Mouse (Mus musculus) liver, embryonic 18 days (tissue): ENCODE results near the gene Nup50. TPM values are rescaled to one million over a fixed set of nuclear protein-coding genes. Genes with fewer than 3 reads are reported as not detected.

Source experiments
- polyA plus RNA-seq: library from polyadenylated mRNA; depleted of rRNA; stranded (reverse); fragments of >200 nt; gene quantifications from 2 replicates; pipeline ENCODE4 v1.2.3, GENCODE M21; 2012; rRNA removed

Gene Nup50
- polyA plus RNA-seq = 7.2 and 7.7 TPM in 2 replicates

GRCm38 (mm10) chr15:84922884-84923507 lies at the start of gene Nup50:
Nup50 (plus strand) TSS chr15:84923411.

GRCm38 (mm10) chr15:84919938-84920337 lies 3.3 kb upstream of the Nup50 start, which contains the start of gene Gm29666:
Gm29666 (minus strand) TSS chr15:84920038.

GRCm38 (mm10) chr15:84987874-84988825 lies 64.9 kb downstream of the Nup50 start, which contains the start of gene 5031439G07Rik:
5031439G07Rik (minus strand) TSS chr15:84988551.

Other genes with a start within 250 kb of the Nup50 start
- gene Arhgap8, start 203.4 kb upstream of the Nup50 start, polyA plus RNA-seq = 0.26 and 0.35 TPM in 2 replicates
- gene Phf21b, start 67.4 kb upstream of the Nup50 start, polyA plus RNA-seq = 0.16 and 0.25 TPM in 2 replicates
- gene Gm29666, start 3.4 kb upstream of the Nup50 start, polyA plus RNA-seq = 0.26 and 0.28 TPM in 2 replicates
- 2.3 TPM in 2 replicates for gene 5031439G07Rik, start 65.1 kb downstream of the Nup50 start, polyA plus RNA-seq
- not detected in 2 replicates for gene Upk3a, start 93.7 kb downstream of the Nup50 start, polyA plus RNA-seq
- gene Fam118a, start 105.5 kb downstream of the Nup50 start, polyA plus RNA-seq = 2.4 and 3.1 TPM in 2 replicates
- gene Smc1b, start 208.6 kb downstream of the Nup50 start, polyA plus RNA-seq = 0.57 and 0.60 TPM in 2 replicates
- not detected in 2 replicates for gene Ribc2, start 208.7 kb downstream of the Nup50 start, polyA plus RNA-seq